Mouse (Mus musculus) testis, adult 2 months (tissue): ENCODE measurements around the gene Gdpd1.

Source experiments
- CTCF ChIP-seq: fragments of 200-500 bp; IDR thresholded peaks from 2 replicates; pipeline ENCODE4 v1.5.1; 2012; ENCODE audit warnings: low read depth, mild to moderate bottlenecking, inconsistent platforms, low read length, moderate library complexity; ENCODE audit not compliant: control insufficient read depth, insufficient read depth, insufficient replicate concordance
- POLR2A ChIP-seq: fragments of 200-500 bp; IDR thresholded peaks from 2 replicates; pipeline ENCODE4 v1.6.1; 2012; ENCODE audit warnings: low read depth, mild to moderate bottlenecking, inconsistent platforms, low read length, moderate library complexity; ENCODE audit not compliant: control insufficient read depth

DNA sequence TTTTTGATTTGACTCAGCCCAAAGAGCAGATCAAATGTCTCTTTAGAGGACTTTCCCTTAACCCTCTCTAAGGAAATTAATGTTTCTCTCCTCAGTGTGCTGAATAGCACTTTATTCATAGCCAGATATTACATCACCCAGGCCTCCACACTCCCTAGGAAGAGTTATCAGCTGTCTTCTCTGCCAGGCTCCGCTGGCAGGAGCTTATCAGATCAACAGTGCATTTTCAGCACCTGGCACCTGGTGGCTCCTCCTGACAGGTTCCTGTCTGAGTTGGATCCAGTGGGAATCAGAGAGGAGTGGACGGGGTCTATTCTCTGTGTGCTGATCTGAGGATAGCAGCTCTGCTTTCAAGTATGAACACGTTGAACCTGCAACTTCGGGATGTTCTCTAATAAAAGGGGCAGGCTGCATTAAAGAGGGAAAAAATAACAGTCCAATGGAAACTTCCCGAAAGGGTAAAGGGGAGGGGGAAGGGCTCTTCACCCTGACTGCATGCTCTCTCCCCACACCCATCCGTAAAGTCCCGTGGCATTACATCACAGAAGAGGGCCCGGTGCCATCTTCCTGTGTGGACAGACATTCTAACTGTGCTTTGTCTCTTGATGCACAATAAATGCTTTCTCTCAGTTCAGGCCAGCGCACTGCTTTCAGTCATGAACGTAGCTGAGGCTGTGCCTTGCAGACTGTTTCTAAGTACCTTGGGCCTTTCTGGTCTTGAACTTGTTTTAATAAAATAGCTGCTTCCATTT, 71.6 kb downstream of the Gdpd1 start:
- TF ChIP-seq CTCF (no peak), POLR2A (no peak)
